Mouse (Mus musculus): ENCODE measurements at regions not wholly inside any gene's neighbourhood (a gene's known extent, or its start where the extent isn't known, plus 50 kb on each side); places are given as distances from the start of the nearest gene placed in this dataset.

DNA sequence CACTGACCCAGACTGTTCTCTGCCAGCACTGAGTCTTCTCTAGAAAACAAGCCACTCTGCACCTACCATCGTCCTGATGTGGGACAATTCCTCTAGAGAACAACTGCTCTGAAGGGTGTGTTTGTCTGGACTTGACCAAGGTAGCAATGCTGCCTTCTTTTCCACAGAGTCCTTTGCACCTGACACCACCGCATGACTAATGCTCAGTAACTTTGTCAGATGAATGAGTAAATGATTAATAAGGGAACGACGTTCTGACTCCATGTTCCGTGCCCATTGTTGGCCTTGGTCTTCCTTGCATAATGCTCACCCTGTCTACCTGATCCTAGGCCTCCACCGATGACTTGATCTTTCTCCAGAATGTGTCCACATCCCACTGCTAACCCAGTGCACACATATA lies 67.2 kb upstream of the Frmd6 start:
- no peak for ATAC-seq (ENCODE audit: insufficient number of reproducible peaks, low FRiP score)
- Histone ChIP-seq H3K4me3 (no peak overlapping the region), H3K9ac (no peak overlapping the region), H3K36me3 (no peaks in the 10 kb centered on the region), H3K27ac (ENCODE audit: poor library complexity, severe bottlenecking) (no peak overlapping the region), H3K4me2 (no peak overlapping the region), H3K4me1 (replicated peaks) (peaks cover 2% of the 10 kb centered on the region; the same call in 1 of the 2 replicates), H3K9me3 (replicated peaks) (no peaks in the 10 kb centered on the region), H3K27me3 (replicated peaks) (no peaks in the 10 kb centered on the region)
- 83% methylated on average over 6 of the region's 6 CpGs for WGBS

GRCm38 (mm10) chr12:70763542-70763941 lies 61.8 kb upstream of the Frmd6 start:
- no peak overlapping the region for H3K4me3 ChIP-seq
- ATAC-seq (ENCODE audit: insufficient number of reproducible peaks, low FRiP score) = no peak
- no peak overlapping the region for H3K27ac ChIP-seq (ENCODE audit: poor library complexity, severe bottlenecking)
- no peak overlapping the region for H3K9ac ChIP-seq
- no peaks in the 10 kb centered on the region for H3K27me3 ChIP-seq (replicated peaks)
- H3K9me3 ChIP-seq (replicated peaks) = no peaks in the 10 kb centered on the region
- H3K36me3 ChIP-seq = no peaks in the 10 kb centered on the region
- H3K4me2 ChIP-seq = no peak overlapping the region
- H3K4me1 ChIP-seq (replicated peaks) = 0 out of 2 replicates have a peak, but pooled peaks cover 4% of the 10 kb centered on the region
- WGBS = 85% methylated on average over 12 of the region's 12 CpGs

- Histone ChIP-seq H3K4me2 (no peak overlapping the region), H3K27me3 (replicated peaks) (no peaks in the 10 kb centered on the region), H3K9me3 (replicated peaks) (no peaks in the 10 kb centered on the region), H3K4me3 (no peak overlapping the region), H3K9ac (no peak overlapping the region), H3K4me1 (replicated peaks) (0 out of 2 replicates have a peak, but pooled peaks cover 2% of the 10 kb centered on the region), H3K27ac (ENCODE audit: poor library complexity, severe bottlenecking) (no peak overlapping the region), H3K36me3 (no peaks in the 10 kb centered on the region)
- 68% methylated on average over 4 of the region's 4 CpGs for whole genome bisulfite sequencing
- ATAC-seq (ENCODE audit: insufficient number of reproducible peaks, low FRiP score) = no peak
Measured at GRCm38 (mm10) chr12:70766319-70766718, 59.0 kb upstream of the Frmd6 start.

- no peak overlapping the region for H3K4me3 ChIP-seq
- WGBS = 31% methylated on average over 4 of the region's 4 CpGs
- no peak overlapping the region for H3K4me2 ChIP-seq
- no peak overlapping the region for H3K27ac ChIP-seq (ENCODE audit: poor library complexity, severe bottlenecking)
- ATAC-seq (ENCODE audit: insufficient number of reproducible peaks, low FRiP score) = no peak
- H3K36me3 ChIP-seq = no peaks in the 10 kb centered on the region
- H3K27me3 ChIP-seq (replicated peaks) = no peaks in the 10 kb centered on the region
- H3K9ac ChIP-seq = no peak overlapping the region
- H3K9me3 ChIP-seq (replicated peaks) = no peaks in the 10 kb centered on the region
- 0 out of 2 replicates have a peak, but pooled peaks cover 2% of the 10 kb centered on the region for H3K4me1 ChIP-seq (replicated peaks)
Measured at GRCm38 (mm10) chr12:70767959-70768358, 57.4 kb upstream of the Frmd6 start.

GRCm38 (mm10) chr12:70768745-70769144 lies 56.6 kb upstream of the Frmd6 start:
- Histone ChIP-seq H3K36me3 (no peaks in the 10 kb centered on the region), H3K9me3 (replicated peaks) (no peaks in the 10 kb centered on the region), H3K27ac (ENCODE audit: poor library complexity, severe bottlenecking) (no peak overlapping the region), H3K9ac (no peak overlapping the region), H3K4me2 (no peak overlapping the region), H3K4me3 (no peak overlapping the region), H3K27me3 (replicated peaks) (no peaks in the 10 kb centered on the region), H3K4me1 (replicated peaks) (0 out of 2 replicates have a peak, but pooled peaks cover 2% of the 10 kb centered on the region)
- WGBS = 81% methylated on average over 9 of the region's 9 CpGs
- no peak for ATAC-seq (ENCODE audit: insufficient number of reproducible peaks, low FRiP score)

DNA sequence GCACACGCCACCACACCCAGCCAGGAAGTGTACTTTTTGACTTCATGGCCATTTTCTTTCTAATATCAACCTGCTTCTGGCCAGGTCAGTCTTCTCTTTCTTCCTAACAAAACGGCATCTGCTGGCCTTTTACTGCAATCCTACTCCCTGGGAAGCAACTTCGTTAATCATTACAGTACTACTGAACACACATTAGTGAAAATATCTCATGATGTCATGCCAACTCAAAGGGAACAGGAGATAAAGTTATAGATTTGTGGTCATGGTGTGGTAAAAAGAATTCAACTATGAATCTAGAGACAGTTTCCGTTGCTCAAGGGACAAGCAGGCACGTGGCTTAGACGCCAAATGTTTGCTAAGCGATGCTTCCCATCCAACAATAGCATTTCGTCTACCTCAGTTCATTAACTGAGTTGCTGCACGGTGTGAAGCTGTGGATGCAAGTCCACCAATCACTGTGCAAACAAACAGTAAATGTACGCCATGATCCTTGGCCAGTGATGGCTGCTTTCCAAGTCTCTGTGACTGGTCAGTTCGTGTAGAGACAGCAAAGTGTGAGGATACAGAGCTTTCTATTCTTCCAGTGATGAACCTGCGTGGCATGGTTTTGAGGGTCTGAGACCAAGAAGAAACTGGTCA lies 55.7 kb upstream of the Frmd6 start:
- Histone ChIP-seq H3K36me3 (no peaks in the 10 kb centered on the region), H3K27me3 (replicated peaks) (no peaks in the 10 kb centered on the region), H3K9me3 (replicated peaks) (no peaks in the 10 kb centered on the region), H3K9ac (no peak overlapping the region), H3K27ac (ENCODE audit: poor library complexity, severe bottlenecking) (no peak overlapping the region), H3K4me1 (replicated peaks) (peaks cover 5% of the 10 kb centered on the region; the same call in 1 of the 2 replicates), H3K4me3 (no peak overlapping the region), H3K4me2 (no peak overlapping the region)
- no peak for ATAC-seq (ENCODE audit: insufficient number of reproducible peaks, low FRiP score)
- WGBS = 82% methylated on average over 12 of the region's 12 CpGs

DNA sequence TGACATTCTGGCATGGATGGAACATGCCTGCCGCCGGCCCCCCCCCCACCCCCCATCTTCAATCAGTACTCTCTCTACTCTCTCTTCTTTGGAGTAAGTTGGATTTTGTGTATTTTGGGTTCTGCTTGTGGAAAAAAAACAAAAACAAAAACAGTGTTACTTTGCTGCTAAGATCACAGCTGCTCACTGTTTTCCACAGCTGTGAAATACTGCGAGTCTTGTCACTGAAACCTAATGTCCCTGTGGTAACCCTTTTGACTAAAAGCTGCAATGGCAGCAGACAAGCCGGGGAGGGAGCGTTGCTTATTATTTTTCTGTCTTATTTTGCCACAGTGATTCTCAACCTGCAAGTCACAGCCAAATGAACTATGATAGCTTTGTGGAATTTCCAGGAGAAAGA lies 51.3 kb upstream of the Frmd6 start:
- 86% methylated on average over 5 of the region's 5 CpGs for WGBS

GRCm38 (mm10) chr12:70774816-70775591 lies 50.3 kb upstream of the Frmd6 start:
- Histone ChIP-seq H3K36me3 (no peaks in the 10 kb centered on the region), H3K27me3 (replicated peaks) (no peaks in the 10 kb centered on the region), H3K4me3 (no peak overlapping the region), H3K4me2 (no peak overlapping the region), H3K9ac (no peak overlapping the region), H3K27ac (ENCODE audit: poor library complexity, severe bottlenecking) (no peak overlapping the region), H3K9me3 (replicated peaks) (no peaks in the 10 kb centered on the region), H3K4me1 (replicated peaks) (peaks cover 27% of the 10 kb centered on the region)
- WGBS = 83% methylated on average over 8 of the region's 8 CpGs
- no peak for ATAC-seq (ENCODE audit: insufficient number of reproducible peaks, low FRiP score)

More for the DNA sequence above, 51.3 kb upstream of the Frmd6 start:
- no peak overlapping the region for H3K4me3 ChIP-seq
- no peak overlapping the region for H3K27ac ChIP-seq (ENCODE audit: poor library complexity, severe bottlenecking)
- H3K27me3 ChIP-seq (replicated peaks) = no peaks in the 10 kb centered on the region
- H3K9me3 ChIP-seq (replicated peaks) = no peaks in the 10 kb centered on the region
- ATAC-seq (ENCODE audit: insufficient number of reproducible peaks, low FRiP score) = no peak
- no peak overlapping the region for H3K9ac ChIP-seq
- no peaks in the 10 kb centered on the region for H3K36me3 ChIP-seq
- H3K4me2 ChIP-seq = no peak overlapping the region
- peaks cover 26% of the 10 kb centered on the region for H3K4me1 ChIP-seq (replicated peaks)

Measured in heart, embryonic 12.5 days (tissue).